Mouse (Mus musculus): ENCODE data around the gene Elmo3. TPM values are rescaled to one million over a fixed set of nuclear protein-coding genes. Genes with fewer than 3 reads are reported as not detected.

The Elmo3 gene
- total RNA-seq, 2 experiments from 2014 or later, result 10.1 to 21.9 TPM

- ATAC-seq (replicated peaks; ENCODE audit: low FRiP score, poor library complexity, severe bottlenecking), result peak; percentile 98
Observed at GRCm38 (mm10) chr8:105347428-105348221, 42.2 kb downstream of the Elmo3 start, which contains the start of gene Fhod1. Gene Fhod1 (minus strand): TSS chr8:105347953.

- no peak for ATAC-seq (replicated peaks; ENCODE audit: low FRiP score, poor library complexity, severe bottlenecking)
Observed at GRCm38 (mm10) chr8:105348450-105349095, 43.2 kb downstream of the Elmo3 start, which contains the start of gene Slc9a5. Gene Slc9a5 (plus strand): TSS chr8:105348843.

GRCm38 (mm10) chr8:105349096-105349771 lies 43.8 kb downstream of the Elmo3 start:
- no peak for ATAC-seq (replicated peaks; ENCODE audit: low FRiP score, poor library complexity, severe bottlenecking)

- ATAC-seq (replicated peaks; ENCODE audit: low FRiP score, poor library complexity, severe bottlenecking), result no peak
Observed at GRCm38 (mm10) chr8:105350186-105350585, 44.8 kb downstream of the Elmo3 start.

DNA sequence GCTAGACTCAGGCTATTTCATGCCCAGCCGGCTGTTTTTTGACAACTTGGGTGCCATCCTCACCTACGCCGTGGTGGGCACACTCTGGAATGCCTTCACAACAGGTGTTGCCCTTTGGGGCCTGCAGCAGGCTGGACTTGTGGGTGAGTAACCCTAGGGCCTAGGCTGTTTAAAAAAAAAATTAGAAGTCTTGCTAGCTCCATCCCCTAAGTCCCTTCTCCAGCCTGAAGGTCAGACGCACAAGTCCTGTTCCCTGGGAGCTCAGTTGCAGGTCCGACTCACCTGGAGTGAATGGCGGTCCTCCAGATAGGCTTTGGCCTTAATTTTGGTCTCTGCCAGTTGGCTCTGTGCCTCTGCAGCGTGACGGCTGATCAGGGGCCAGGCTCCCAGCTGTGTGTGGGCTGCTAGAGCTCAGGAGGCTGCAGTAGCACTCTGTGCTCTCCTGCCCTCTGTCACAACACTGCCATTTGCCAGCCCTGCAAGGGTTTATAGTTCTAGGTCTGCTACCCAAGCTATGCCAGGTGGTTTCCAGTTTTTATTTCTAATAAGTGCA lies 48.3 kb downstream of the Elmo3 start:
- ATAC-seq (replicated peaks; ENCODE audit: low FRiP score, poor library complexity, severe bottlenecking), result no peak

DNA sequence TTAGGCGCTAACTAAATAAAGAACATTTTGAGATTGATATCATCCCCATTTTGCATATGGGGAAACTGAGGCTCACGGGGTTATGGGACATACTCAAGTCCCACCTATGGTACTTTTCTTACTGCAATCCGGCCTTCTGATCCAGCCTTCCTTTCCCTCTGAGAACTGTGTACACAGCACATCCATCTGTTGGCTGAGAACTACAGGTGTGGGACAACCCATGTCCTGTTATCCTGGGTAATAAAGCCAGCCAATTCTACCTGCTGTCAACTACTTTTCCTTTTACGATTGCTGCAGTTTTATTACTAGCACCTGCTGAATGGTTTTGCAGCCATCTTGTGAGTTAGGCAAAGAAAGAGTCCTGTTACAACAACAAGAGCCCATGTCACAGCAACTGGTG lies 49.1 kb downstream of the Elmo3 start:
- no peak for ATAC-seq (replicated peaks; ENCODE audit: low FRiP score, poor library complexity, severe bottlenecking)

DNA sequence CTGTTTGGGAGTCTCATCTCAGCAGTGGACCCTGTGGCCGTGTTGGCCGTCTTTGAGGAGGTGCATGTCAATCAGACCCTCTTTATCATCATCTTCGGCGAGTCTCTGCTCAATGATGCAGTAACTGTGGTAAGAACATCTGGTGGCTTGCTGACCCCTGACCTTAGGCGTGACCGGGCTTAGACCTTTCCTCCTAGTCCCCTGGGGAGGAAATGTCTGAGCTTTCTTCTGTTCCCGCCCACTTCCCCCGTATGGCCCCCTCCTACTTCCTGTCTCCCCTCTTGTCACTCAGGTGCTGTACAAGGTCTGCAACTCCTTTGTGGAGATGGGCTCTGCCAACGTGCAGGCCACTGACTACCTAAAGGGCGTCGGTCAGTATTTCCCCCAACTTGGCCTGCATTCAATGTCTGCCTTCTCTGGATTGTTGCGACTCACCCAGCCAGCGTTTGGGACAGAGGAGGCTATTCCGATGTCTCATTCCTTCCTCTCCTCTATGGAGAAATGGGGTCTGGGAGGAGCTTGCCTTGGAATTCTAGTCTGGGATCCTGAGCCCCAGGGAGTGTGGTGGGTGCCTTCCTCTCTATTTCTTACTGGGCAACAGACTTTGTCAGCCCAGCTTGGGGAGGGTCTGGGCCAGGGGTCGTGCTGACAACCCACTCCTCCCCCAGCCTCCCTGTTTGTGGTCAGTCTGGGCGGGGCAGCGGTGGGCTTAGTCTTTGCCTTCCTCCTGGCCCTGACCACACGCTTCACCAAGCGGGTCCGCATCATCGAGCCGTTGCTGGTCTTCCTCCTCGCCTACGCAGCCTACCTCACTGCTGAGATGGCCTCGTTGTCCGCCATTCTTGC lies 50.0 kb downstream of the Elmo3 start:
- no peak for ATAC-seq (replicated peaks; ENCODE audit: low FRiP score, poor library complexity, severe bottlenecking)

DNA sequence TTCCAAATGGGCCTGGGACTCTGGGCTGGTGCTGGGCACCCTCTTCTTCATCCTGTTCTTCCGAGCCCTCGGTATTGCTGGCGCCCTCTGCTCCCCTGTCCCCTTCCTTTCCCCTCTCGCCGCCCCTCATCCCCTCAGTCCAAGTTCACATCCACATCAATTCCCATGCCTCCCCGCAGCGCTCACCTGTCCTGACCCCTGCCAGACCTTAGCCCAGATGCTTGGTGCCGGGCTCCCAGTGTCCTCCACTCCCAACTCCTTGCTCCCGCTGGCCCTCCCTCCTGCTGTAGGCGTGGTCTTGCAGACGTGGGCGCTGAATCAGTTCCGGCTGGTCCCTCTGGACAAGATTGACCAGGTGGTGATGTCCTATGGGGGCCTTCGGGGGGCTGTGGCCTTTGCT lies 51.3 kb downstream of the Elmo3 start:
- no peak for ATAC-seq (replicated peaks; ENCODE audit: low FRiP score, poor library complexity, severe bottlenecking)

DNA sequence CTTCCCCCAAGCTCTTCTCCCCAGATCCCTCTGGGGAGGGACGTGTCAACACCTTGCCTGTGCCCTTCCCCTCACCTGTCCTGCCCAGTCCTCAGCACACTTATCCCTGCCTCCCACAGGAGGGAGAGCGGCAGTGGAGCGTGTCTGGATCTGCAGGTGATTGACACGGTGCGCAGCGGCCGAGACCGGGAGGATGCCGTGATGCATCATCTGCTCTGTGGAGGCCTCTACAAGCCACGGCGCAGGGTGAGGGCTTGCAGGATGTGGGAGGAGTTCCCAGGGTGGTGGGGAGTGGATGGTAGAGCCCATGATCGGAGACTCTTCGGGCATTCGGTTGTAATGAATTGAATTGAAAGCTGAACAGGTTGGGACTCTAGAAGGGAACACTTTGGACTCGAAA lies 53.8 kb downstream of the Elmo3 start:
- ATAC-seq (replicated peaks; ENCODE audit: low FRiP score, poor library complexity, severe bottlenecking), result no peak

DNA sequence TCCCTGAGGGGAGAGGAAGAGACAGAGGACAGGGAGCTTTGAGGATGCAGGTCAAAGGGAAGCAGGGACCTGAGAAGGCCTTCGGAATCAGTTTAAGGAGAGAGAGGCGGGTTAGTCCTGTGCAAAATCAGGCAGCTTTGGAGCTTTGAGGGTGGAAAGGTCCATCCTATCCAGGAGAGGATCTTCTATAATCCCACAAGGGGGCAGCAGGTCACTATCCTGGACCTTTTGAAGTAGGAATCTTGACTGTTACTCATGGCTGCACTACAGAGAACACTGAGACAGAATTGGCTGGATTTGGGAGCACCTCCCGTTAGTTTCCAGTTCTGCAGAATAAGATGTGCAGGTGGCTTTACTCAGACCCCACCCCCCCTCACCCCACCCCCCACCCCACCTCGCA lies 54.2 kb downstream of the Elmo3 start:
- no peak for ATAC-seq (replicated peaks; ENCODE audit: low FRiP score, poor library complexity, severe bottlenecking)

Other genes starting within 250 kb of the Elmo3 start
- not detected in 2 replicates for gene Ces3b, start 221.8 kb upstream of the Elmo3 start, total RNA-seq (2015; ENCODE audit: low replicate concordance)
- not detected in 2 replicates for gene Ces3b, start 221.8 kb upstream of the Elmo3 start, total RNA-seq (2017; ENCODE audit: low replicate concordance)
- not detected in 2 replicates for gene Ces4a, start 173.8 kb upstream of the Elmo3 start, total RNA-seq (2015; ENCODE audit: low replicate concordance)
- not detected in 2 replicates for gene Ces4a, start 173.8 kb upstream of the Elmo3 start, total RNA-seq (2017; ENCODE audit: low replicate concordance)
- 25.9 and 34.4 TPM in 2 replicates for gene Cbfb, start 134.9 kb upstream of the Elmo3 start, total RNA-seq (2015; ENCODE audit: low replicate concordance)
- gene Cbfb, start 134.9 kb upstream of the Elmo3 start, total RNA-seq (2017; ENCODE audit: low replicate concordance), result 18.0 and 29.3 TPM in 2 replicates
- 19.8 and 24.3 TPM in 2 replicates for gene D230025D16Rik, start 80.5 kb upstream of the Elmo3 start, total RNA-seq (2015; ENCODE audit: low replicate concordance)
- 12.9 and 19.5 TPM in 2 replicates for gene D230025D16Rik, start 80.5 kb upstream of the Elmo3 start, total RNA-seq (2017; ENCODE audit: low replicate concordance)
- 1.7 and 2.9 TPM in 2 replicates for gene B3gnt9, start 50.4 kb upstream of the Elmo3 start, total RNA-seq (2015; ENCODE audit: low replicate concordance)
- gene B3gnt9, start 50.4 kb upstream of the Elmo3 start, total RNA-seq (2017; ENCODE audit: low replicate concordance), result 0.77 TPM in 1 of 2 replicates, not detected in the other
- gene Tradd, start 41.0 kb upstream of the Elmo3 start, total RNA-seq (2015; ENCODE audit: low replicate concordance), result 5.8 and 6.7 TPM in 2 replicates
- gene Tradd, start 41.0 kb upstream of the Elmo3 start, total RNA-seq (2017; ENCODE audit: low replicate concordance), result 2.7 TPM in 1 of 2 replicates, not detected in the other
- 2.5 TPM in 1 of 2 replicates, not detected in the other for gene Fbxl8, start 41.0 kb upstream of the Elmo3 start, total RNA-seq (2015; ENCODE audit: low replicate concordance)
- 0.08 TPM in 1 of 2 replicates, not detected in the other for gene Fbxl8, start 41.0 kb upstream of the Elmo3 start, total RNA-seq (2017; ENCODE audit: low replicate concordance)
- not detected in 2 replicates for gene Hsf4, start 35.8 kb upstream of the Elmo3 start, total RNA-seq (2015; ENCODE audit: low replicate concordance)
- not detected in 2 replicates for gene Hsf4, start 35.8 kb upstream of the Elmo3 start, total RNA-seq (2017; ENCODE audit: low replicate concordance)
- gene Nol3, start 29.5 kb upstream of the Elmo3 start, total RNA-seq (2015; ENCODE audit: low replicate concordance), result not detected in 2 replicates
- gene Nol3, start 29.5 kb upstream of the Elmo3 start, total RNA-seq (2017; ENCODE audit: low replicate concordance), result not detected in 2 replicates
- 1.7 TPM in 1 of 2 replicates, not detected in the other for gene 4931428F04Rik, start 15.7 kb upstream of the Elmo3 start, total RNA-seq (2015; ENCODE audit: low replicate concordance)
- 1.7 TPM in 1 of 2 replicates, not detected in the other for gene 4931428F04Rik, start 15.7 kb upstream of the Elmo3 start, total RNA-seq (2017; ENCODE audit: low replicate concordance)
- 3.2 TPM in 1 of 2 replicates, not detected in the other for gene Exoc3l, start 9.5 kb upstream of the Elmo3 start, total RNA-seq (2015; ENCODE audit: low replicate concordance)
- gene Exoc3l, start 9.5 kb upstream of the Elmo3 start, total RNA-seq (2017; ENCODE audit: low replicate concordance), result 8.5 and 18.6 TPM in 2 replicates
- gene E2f4, start 7.9 kb upstream of the Elmo3 start, total RNA-seq (2015; ENCODE audit: low replicate concordance), result 632 and 674 TPM in 2 replicates
- 268 and 326 TPM in 2 replicates for gene E2f4, start 7.9 kb upstream of the Elmo3 start, total RNA-seq (2017; ENCODE audit: low replicate concordance)
- 23.4 and 26.8 TPM in 2 replicates for gene Lrrc29, start 20.7 kb downstream of the Elmo3 start, total RNA-seq (2015; ENCODE audit: low replicate concordance)
- 24.8 and 31.7 TPM in 2 replicates for gene Lrrc29, start 20.7 kb downstream of the Elmo3 start, total RNA-seq (2017; ENCODE audit: low replicate concordance)
- 67.9 and 68.8 TPM in 2 replicates for gene Tmem208, start 20.8 kb downstream of the Elmo3 start, total RNA-seq (2015; ENCODE audit: low replicate concordance)
- gene Tmem208, start 20.8 kb downstream of the Elmo3 start, total RNA-seq (2017; ENCODE audit: low replicate concordance), result 18.1 and 30.2 TPM in 2 replicates
- 1.3 and 3.2 TPM in 2 replicates for gene Fhod1, start 42.4 kb downstream of the Elmo3 start, total RNA-seq (2015; ENCODE audit: low replicate concordance)
- gene Fhod1, start 42.4 kb downstream of the Elmo3 start, total RNA-seq (2017; ENCODE audit: low replicate concordance), result 0.08 and 0.90 TPM in 2 replicates
- gene Slc9a5, start 43.2 kb downstream of the Elmo3 start, total RNA-seq (2015; ENCODE audit: low replicate concordance), result 2.9 TPM in 1 of 2 replicates, not detected in the other
- not detected in 2 replicates for gene Slc9a5, start 43.2 kb downstream of the Elmo3 start, total RNA-seq (2017; ENCODE audit: low replicate concordance)
- not detected in 2 replicates for gene Plekhg4, start 67.7 kb downstream of the Elmo3 start, total RNA-seq (2015; ENCODE audit: low replicate concordance)
- gene Plekhg4, start 67.7 kb downstream of the Elmo3 start, total RNA-seq (2017; ENCODE audit: low replicate concordance), result not detected in 2 replicates
- not detected in 2 replicates for gene Kctd19, start 107.9 kb downstream of the Elmo3 start, total RNA-seq (2015; ENCODE audit: low replicate concordance)
- gene Kctd19, start 107.9 kb downstream of the Elmo3 start, total RNA-seq (2017; ENCODE audit: low replicate concordance), result not detected in 2 replicates
- gene Lrrc36, start 108.0 kb downstream of the Elmo3 start, total RNA-seq (2015; ENCODE audit: low replicate concordance), result 1.4 TPM in 1 of 2 replicates, not detected in the other
- 1.2 TPM in 1 of 2 replicates, not detected in the other for gene Lrrc36, start 108.0 kb downstream of the Elmo3 start, total RNA-seq (2017; ENCODE audit: low replicate concordance)
- 2.5 TPM in 1 of 2 replicates, not detected in the other for gene Tppp3, start 165.9 kb downstream of the Elmo3 start, total RNA-seq (2015; ENCODE audit: low replicate concordance)
- gene Tppp3, start 165.9 kb downstream of the Elmo3 start, total RNA-seq (2017; ENCODE audit: low replicate concordance), result 2.2 TPM in 1 of 2 replicates, not detected in the other
- 2.5 TPM in 1 of 2 replicates, not detected in the other for gene Zdhhc1, start 191.3 kb downstream of the Elmo3 start, total RNA-seq (2015; ENCODE audit: low replicate concordance)
- gene Zdhhc1, start 191.3 kb downstream of the Elmo3 start, total RNA-seq (2017; ENCODE audit: low replicate concordance), result 0.39 TPM in 1 of 2 replicates, not detected in the other
- not detected in 2 replicates for gene Hsd11b2, start 213.2 kb downstream of the Elmo3 start, total RNA-seq (2015; ENCODE audit: low replicate concordance)
- not detected in 2 replicates for gene Hsd11b2, start 213.2 kb downstream of the Elmo3 start, total RNA-seq (2017; ENCODE audit: low replicate concordance)

Measured in erythroid progenitor cell, adult 5-6 weeks (primary cell).